Mouse (Mus musculus) limb, embryonic 15.5 days (tissue): ENCODE measurements around the gene Otof. TPM values are rescaled to one million over a fixed set of nuclear protein-coding genes. Genes with fewer than 3 reads are reported as not detected.

Experiments
- polyA plus RNA-seq: library from polyadenylated mRNA; unstranded; fragments of >200 nt; fragmentation: Nextera tagmentation; extraction: Ambion mirVana; gene quantifications from 2 replicates; pipeline ENCODE4 v1.2.1, GENCODE M21; 2015

The Otof gene
- polyA plus RNA-seq, 1 experiment from 2014 or later = 0.33 TPM

Other genes with a start within 250 kb of the Otof start
- gene Selenoi, start 229.4 kb downstream of the Otof start, polyA plus RNA-seq = 20.8 and 23.1 TPM in 2 replicates
- gene Drc1, start 180.5 kb downstream of the Otof start, polyA plus RNA-seq = 0.22 and 0.46 TPM in 2 replicates
- not detected in 2 replicates for gene 1700001C02Rik, start 4.1 kb upstream of the Otof start, polyA plus RNA-seq
- gene Cib4, start 83.9 kb upstream of the Otof start, polyA plus RNA-seq = not detected in 2 replicates
- 0.68 and 0.86 TPM in 2 replicates for gene Kcnk3, start 126.2 kb upstream of the Otof start, polyA plus RNA-seq
- 28.5 and 28.8 TPM in 2 replicates for gene Slc35f6, start 186.0 kb upstream of the Otof start, polyA plus RNA-seq
- gene Cenpa, start 204.8 kb upstream of the Otof start, polyA plus RNA-seq = 213 and 217 TPM in 2 replicates
- 5.4 and 7.6 TPM in 2 replicates for gene Dpysl5, start 249.6 kb upstream of the Otof start, polyA plus RNA-seq